Comparison of ENCODE assay signal across 8 mouse cellular contexts in the genomic region with DNA sequence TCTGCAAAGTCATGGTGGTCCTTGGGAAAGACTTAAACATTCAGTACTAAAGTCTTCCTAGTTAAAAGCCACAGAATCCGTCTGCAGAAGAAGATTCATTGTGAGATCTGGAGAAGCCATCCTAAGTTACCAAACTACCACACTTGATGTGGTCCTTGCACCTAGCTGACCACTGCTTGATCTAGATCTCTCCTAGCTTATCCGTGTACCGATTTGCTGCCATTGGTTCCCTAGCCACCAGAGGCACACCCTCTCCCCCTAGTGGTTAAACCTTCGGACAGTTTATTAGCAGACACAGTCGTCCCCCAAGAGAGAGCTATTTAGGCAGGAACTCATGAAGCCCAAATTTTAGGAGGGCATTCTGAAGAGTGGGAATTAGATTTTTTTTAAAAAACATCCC. TPM values are rescaled to one million over a fixed set of nuclear protein-coding genes. Genes with fewer than 3 reads are reported as not detected.
A peak's percentile ranks its signal among the peaks of the same experiment; 100 is the strongest.
DNase-seq lines count a peak whose midpoint lies in the region; ATAC-seq lines count a peak whose summit lies in the region.

No protein-coding gene starts in this region.

- no peak overlapping the region for H3K27ac ChIP-seq in forebrain, embryonic 13.5 days
- no peak overlapping the region for H3K27ac ChIP-seq in forebrain, embryonic 15.5 days (replicated peaks)
- H3K27ac ChIP-seq in hindbrain, embryonic 15.5 days (replicated peaks): no peak overlapping the region

- DNase-seq in cerebellum, adult 18-20 months: peak; percentile 63 to 74
- DNase-seq in frontal cortex, postnatal 36 days (ENCODE audit: low spot score in 2 of 2): peak; percentile 28 to 63
- DNase-seq in layer of hippocampus, postnatal 14 days (ENCODE audit: low spot score in 2 of 2): peak; percentile 17 to 71
- DNase-seq in lung, postnatal 14 days: peak; percentile 56
- DNase-seq in retina, postnatal 1 day: peak; percentile 88

- no peaks in the 10 kb centered on the region for H3K9me3 ChIP-seq in forebrain, embryonic 13.5 days (replicated peaks)
- H3K9me3 ChIP-seq in forebrain, embryonic 15.5 days: no peaks in the 10 kb centered on the region
- H3K9me3 ChIP-seq in hindbrain, embryonic 15.5 days: no peaks in the 10 kb centered on the region

- H3K27me3 ChIP-seq in forebrain, embryonic 13.5 days: no peaks in the 10 kb centered on the region
- H3K27me3 ChIP-seq in forebrain, embryonic 15.5 days: no peaks in the 10 kb centered on the region
- no peaks in the 10 kb centered on the region for H3K27me3 ChIP-seq in hindbrain, embryonic 15.5 days

- H3K4me3 ChIP-seq in forebrain, embryonic 13.5 days: no peak overlapping the region
- H3K4me3 ChIP-seq in forebrain, embryonic 15.5 days: no peak overlapping the region
- H3K4me3 ChIP-seq in hindbrain, embryonic 15.5 days: no peak overlapping the region

- WGBS in forebrain, embryonic 13.5 days: 3% methylated on average over 5 of the region's 5 CpGs
- WGBS in forebrain, embryonic 15.5 days: 1% methylated on average over 5 of the region's 5 CpGs
- WGBS in hindbrain, embryonic 15.5 days: under 1% methylated on average over 5 of the region's 5 CpGs

- H3K36me3 ChIP-seq in forebrain, embryonic 13.5 days (ENCODE audit: poor library complexity, severe bottlenecking): no peaks in the 10 kb centered on the region
- H3K36me3 ChIP-seq in forebrain, embryonic 15.5 days: no peaks in the 10 kb centered on the region
- H3K36me3 ChIP-seq in hindbrain, embryonic 15.5 days: no peaks in the 10 kb centered on the region

- peak; percentile 34; the same call in 1 of the 2 replicates for ATAC-seq in forebrain, embryonic 13.5 days
- ATAC-seq in forebrain, embryonic 15.5 days (replicated peaks): no peak
- ATAC-seq in hindbrain, embryonic 15.5 days (ENCODE audit: low FRiP score, low read depth): no peak

- H3K4me1 ChIP-seq in forebrain, embryonic 13.5 days: peaks cover 14% of the 10 kb centered on the region
- H3K4me1 ChIP-seq in forebrain, embryonic 15.5 days: peaks cover 25% of the 10 kb centered on the region
- H3K4me1 ChIP-seq in hindbrain, embryonic 15.5 days (replicated peaks): peaks cover 25% of the 10 kb centered on the region

- no peak overlapping the region for H3K9ac ChIP-seq in forebrain, embryonic 13.5 days
- no peak overlapping the region for H3K9ac ChIP-seq in forebrain, embryonic 15.5 days (replicated peaks)
- H3K9ac ChIP-seq in hindbrain, embryonic 15.5 days: no peak overlapping the region

- H3K4me2 ChIP-seq in forebrain, embryonic 13.5 days: peak overlapping the region; percentile 12; the same call in 1 of the 2 replicates
- H3K4me2 ChIP-seq in forebrain, embryonic 15.5 days (replicated peaks): no peak overlapping the region
- peak overlapping the region; percentile 26; the same call in 1 of the 2 replicates for H3K4me2 ChIP-seq in hindbrain, embryonic 15.5 days

RNA-seq across cellular contexts. Expression of a gene that starts 1.9 kb away (rescaled TPM):
- polyA plus RNA-seq in forebrain, embryonic 13.5 days (2015; fragmentation: Nextera tagmentation; extraction: Ambion mirVana): 3.8 and 4.5 TPM in 2 replicates
- polyA plus RNA-seq in forebrain, embryonic 15.5 days (2015; fragmentation: Nextera tagmentation; extraction: Ambion mirVana): 4.7 and 4.9 TPM in 2 replicates
- 3.3 and 3.6 TPM in 2 replicates for polyA plus RNA-seq in hindbrain, embryonic 15.5 days (2015; fragmentation: Nextera tagmentation; extraction: Ambion mirVana)
- total RNA-seq in layer of hippocampus, postnatal 14 days (2021): 10 to 100 TPM in 1 of 2 experiments, 1 to 10 TPM in 1; 7.0 to 10.4 TPM
